Mouse (Mus musculus) cerebellum, adult (tissue): ENCODE measurements around the gene Rpusd1.
"Not testable (repeated sequence)": the region's sequence is repeated elsewhere in the genome, so short reads cannot be mapped to it uniquely, and the experiment has no call there.

ENCODE experiments used
- ATAC-seq: cut with Nextera tagmentation; 2 replicates; pipeline ENCODE4 v1.9.2; 2017; ENCODE audit warnings: mild to moderate bottlenecking, moderate library complexity, mixed read lengths; ENCODE audit not compliant: insufficient number of reproducible peaks, low FRiP score, low TSS enrichment

The Rpusd1 gene

DNA sequence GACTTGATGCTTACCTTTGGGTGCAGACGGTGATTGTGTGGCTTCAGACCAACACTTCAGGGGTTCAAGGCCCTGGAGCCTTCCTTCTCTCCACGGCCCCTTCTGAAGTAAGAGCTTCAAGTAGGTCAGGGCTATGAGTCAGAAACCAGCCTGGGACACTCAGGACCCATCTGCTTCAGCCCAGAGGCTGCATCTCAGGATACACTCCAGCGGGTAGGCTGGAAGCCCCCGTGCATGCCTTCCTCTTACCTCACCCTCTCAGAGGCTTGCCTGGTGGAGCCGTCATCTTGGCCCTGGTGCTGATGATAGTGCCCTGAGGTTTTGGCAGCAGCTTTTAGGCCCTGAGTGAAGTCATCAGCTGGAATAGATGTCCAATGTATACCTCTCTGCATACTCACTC, 7.8 kb downstream of the Rpusd1 start:
- ATAC-seq, result no peak

DNA sequence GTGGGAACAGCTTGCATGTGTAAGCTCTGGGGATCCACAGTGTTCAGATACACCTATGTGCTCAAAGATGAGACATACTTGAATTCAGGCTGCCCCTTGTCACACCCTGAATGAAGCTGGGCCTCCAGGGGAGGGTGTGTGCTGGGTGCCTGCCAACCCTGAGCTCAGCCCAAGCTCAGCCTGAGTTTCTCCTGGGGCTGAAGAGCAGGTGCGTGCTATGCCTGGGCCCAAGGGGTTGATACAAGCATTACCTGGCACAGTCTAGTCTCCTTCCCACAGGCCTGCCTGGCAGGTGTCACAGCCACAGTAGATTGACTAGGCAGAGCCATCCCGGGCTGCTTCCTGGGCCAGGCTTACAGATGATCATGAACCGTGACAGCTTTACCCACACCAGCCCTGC, 8.3 kb downstream of the Rpusd1 start, which contains the start of gene Mslnl:
Mslnl (plus strand) TSS at position 298 of the 400 bp plus-strand sequence.
- ATAC-seq, result no peak

DNA sequence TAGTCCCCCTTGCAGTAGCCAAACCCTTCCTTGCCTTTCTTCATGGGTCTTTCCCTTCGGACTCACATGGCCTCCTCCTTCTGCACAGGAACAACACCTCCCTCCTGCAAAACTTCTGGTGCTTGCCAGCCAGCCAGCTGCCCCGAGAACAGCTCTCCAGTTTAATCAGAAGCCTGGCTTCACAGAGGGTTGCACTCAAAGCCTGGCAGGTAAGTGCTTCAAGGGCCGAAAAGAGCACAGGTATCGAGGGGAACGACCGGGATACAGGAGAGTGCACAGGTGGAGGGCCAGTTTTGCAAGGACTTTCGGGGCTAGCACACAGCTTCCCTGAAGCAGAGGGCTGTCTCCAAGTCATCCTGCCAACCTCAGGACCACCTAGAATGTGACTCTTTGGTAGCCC, 11.4 kb downstream of the Rpusd1 start:
- ATAC-seq, result no peak

DNA sequence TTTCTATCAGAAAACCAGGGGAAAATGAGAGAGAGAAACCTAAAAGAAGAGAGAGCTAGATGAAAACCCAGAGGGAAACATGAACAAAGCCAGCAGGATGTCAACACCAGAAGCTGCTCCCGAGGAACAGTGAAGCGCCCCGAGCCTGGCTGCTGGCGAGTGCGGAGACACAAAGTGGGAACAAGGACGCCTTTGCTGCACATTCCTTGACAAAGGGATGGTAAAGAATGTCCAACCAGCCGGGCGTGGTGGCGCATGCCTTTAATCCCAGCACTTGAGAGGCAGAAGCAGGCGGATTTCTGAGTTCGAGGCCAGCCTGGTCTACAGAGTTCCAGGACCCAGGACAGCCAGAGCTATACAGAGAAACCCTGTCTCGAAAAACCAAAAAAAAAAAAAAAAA, 14.0 kb downstream of the Rpusd1 start:
- ATAC-seq, result not testable (repeated sequence)

DNA sequence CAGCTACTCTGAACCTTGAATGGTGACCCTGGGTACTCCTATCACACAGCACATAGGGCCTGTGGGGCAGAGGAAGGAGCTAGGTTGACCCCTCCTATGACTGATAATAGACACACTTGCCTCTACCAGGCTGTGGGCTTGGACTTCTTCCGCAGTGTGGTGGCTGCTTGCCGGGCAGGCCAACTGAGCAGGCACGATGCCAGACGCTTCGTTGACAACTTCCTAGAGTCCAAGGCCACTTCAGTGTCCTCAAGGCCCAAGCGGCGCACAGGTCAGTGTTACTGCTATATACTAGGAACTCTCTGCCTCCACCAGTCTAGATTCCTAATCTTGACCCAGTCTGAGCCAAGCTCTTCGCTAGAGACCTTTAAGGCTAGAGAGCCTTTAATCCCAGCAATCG, 16.4 kb downstream of the Rpusd1 start:
- ATAC-seq, result no peak

DNA sequence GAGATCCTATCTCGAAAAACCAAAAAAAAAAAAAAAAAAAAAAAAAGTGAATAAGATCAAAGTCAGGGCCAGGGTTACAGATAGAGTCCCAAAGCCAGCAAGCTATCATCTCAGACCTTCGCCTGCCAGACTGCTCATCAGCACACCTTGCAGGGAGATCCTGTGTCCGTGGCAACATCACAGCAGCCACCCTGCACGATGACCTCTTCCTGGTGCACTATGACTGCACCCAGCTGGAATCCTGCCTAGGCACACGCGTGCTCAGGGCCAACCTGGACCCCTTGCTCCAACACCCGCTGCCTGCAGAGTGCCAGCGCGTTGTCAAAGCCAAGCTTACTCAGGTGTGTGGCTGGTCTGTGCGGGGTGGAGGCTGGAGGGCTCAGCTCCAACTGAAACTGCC, 16.8 kb downstream of the Rpusd1 start:
- no peak for ATAC-seq

DNA sequence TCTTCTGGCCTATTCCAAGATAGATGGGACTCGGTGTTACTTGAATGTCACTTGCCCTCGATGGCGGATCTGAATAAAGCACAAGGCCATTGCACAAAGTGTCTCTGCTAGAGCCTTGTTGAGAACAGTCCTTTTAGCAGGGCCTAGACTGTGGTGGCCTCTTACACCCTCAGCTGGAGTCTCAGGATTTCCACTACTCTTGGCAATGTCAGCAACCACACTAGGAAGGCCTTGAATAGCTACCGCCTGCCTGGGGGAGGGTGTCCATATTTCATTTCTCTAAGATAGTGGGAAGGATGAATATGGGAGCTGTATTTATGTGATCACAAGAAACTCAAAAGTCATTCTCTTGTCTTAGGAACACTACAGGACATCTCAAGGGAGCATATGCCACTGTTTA, 20.8 kb downstream of the Rpusd1 start:
- ATAC-seq, result no peak

DNA sequence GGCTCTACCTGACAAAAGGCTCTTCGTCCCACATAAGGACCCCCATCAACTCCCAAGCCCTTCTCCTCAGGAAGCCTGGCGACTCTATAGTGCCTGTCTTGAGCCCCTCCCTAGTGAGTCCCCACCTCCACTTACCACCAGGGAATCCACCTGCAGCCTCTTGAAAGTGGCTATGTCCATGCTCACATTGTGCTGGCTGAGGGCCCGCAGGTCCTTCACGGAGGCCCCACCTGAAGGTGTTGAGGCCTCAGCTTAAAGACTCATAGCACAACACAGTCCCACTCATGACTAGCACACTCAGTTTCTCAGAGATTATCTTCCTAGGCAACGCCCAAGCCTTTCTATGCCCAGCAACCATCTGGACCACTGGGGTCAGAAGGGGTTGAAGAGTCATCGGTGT, 21.8 kb downstream of the Rpusd1 start:
- no peak for ATAC-seq

DNA sequence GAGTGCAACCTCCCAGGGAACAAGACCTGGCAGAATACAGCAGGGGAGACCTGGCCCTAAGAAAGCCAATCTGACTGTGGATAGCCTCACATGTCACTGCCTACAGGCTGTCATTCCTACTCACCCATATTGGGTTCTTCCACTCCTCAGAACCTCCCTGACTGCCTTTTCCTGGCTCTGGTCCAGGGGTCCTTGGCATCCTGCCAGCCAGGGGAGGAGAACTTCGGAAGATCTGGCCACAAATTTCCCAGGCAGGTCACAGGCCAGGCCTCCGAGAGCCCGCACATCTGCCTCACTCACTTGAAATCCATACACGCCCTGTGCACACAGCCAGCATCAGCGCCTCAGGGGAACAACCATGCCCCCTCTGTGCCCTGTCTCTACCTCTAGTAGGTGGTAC, 24.0 kb downstream of the Rpusd1 start:
- ATAC-seq, result no peak

DNA sequence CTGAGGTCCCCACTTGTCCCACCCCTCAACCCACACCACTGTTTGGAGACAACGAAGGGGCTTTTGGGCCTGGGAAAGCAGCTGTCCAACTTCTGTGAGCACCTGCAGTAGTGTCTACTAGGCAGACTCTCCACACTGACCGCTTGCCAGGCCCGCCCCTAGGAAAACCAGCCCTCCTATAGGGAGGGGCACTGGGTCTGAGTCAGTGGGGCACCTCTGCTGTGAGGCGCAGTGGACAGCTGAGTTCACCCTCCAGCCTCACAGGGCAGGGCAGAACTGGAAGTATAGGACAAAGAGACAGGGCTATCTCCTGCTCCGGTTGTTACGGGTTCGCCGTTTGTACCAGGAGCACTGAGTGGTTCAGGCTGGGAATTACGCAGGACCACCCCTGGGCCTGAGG, 26.8 kb downstream of the Rpusd1 start, which contains the start of gene Msln:
Msln (minus strand) TSS at position 138 of the 400 bp plus-strand sequence.
- no peak for ATAC-seq

DNA sequence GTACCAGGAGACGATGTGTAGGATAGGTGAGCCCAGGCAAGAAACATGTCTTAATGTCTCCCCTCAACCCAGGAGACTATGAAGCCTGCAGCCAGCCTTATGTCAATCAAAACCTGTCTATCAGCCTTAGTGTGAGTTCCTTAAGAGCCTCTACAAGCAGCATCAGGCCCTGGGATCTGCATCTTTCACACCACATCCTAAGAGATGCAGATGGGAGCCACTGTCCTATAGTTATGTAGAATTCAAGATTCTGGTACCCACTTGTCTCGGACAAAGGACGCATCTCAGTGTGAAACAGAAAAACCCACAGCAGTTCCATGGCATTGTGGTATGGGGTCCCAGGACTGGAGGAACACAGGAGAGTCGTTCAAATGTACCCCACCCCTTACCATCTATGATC, 27.6 kb downstream of the Rpusd1 start:
- ATAC-seq, result no peak

DNA sequence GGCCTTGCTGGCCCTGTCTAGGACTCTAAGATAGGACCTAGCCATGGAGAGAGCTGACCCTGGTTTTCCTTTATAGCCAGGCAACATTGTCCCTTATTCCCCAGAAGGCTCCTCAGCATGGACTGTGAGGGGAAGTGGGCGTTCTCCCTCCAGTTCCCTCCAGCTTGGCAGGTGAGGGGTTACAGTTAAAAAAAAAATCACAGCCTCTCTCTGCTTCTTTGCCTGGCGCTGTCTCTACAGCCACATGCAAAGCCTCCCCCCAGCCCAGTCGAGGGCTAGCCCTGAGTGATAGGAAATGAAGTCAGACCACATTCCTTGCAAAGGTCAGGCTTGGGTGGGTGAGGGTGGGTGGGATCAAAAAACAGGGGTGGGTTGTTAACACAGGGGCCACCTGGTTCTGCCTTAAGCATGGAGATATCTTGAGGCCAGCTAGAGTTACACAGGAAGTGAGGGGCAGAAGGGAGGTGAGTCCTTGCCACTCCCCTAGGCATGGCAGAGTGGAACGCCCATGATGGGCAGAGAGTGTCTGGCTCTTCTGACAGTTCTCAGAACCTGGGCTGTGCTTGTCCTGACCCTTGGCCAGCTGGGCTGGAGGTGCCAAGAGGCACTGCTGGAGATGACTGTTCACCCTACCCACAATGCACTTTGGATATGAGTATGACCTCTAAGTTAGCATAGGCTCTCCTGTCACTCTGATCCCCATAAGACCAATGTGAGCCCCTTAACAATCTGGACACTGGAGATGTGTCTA, 28.3 kb downstream of the Rpusd1 start:
- ATAC-seq, result no peak

DNA sequence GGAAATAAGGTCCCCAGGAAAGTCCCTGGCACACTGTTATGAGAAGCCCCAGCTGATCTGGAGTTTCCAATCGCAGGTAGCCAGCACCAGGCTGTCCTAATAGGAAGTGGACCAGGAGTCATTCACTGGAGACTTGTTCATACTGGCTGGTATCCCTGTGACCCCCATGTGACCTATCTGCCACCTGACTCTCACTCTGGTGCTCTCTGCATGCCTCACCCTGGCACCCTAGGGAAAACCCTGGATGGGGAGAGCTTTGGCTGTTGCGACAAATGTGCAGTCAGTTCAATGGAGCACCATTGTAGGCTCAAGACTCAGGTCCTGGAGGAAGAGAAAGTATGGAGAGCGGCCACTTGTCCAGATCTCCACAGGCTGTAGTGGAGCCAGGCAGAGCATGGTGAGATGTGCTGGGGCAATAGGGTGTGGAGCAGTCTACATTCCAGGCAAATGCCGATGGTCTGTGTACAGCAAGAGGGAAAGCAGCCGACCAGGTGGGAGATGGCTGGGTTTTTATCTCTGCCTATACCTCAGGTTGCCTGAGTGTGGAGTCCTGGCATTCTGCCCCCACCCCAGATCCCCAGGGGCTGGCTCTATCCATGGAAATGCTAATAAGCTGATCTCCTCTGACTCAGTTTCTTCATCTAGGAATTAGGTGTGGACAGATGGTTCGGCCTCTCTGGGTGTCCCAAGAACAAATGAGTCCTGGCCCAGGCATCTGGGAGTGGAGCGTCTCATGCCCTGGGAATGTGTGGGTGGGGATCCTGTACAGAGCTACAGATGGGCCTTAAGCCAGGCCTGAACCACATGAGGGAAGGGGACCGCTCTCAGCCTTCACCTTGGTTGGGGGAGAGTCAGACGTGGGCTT, 29.1 kb downstream of the Rpusd1 start:
- no peak for ATAC-seq

DNA sequence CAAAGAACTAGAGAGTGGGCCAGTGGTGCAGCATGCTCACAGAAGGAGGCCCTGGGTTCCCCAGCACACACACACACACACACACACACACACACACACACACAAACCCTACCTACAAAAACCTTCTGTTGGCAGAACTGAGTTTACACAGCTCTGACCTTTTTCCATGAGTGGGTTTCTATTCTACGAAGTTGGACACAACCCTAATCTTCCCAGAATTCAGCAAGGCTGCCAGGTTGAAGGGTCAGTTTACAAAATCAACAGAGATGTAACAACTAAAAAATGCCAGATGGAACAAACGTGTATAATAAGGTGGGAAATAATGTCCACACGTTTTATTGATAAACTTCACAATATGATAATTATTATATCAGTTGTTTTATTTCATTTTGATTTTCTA, 30.2 kb downstream of the Rpusd1 start:
- ATAC-seq, result no peak

DNA sequence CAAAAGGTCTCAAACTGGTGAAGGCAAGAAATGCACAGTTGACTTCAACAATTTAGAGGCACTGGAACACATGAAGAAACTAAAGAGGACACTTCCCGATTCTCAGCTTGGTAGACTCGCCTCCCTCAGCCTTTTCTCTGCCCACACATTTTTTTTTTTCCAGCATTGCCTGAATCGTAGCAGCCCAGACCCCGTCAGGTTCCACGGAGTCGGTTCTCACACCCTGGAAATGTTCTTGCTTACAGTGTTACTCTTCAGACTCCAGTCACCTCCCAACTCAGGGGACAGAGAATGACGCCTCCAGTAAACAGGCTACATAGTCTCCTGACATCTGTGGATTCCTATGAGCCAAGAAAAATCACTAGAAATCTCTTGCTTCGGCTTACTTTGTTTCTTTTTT, 32.7 kb downstream of the Rpusd1 start:
- ATAC-seq, result no peak

DNA sequence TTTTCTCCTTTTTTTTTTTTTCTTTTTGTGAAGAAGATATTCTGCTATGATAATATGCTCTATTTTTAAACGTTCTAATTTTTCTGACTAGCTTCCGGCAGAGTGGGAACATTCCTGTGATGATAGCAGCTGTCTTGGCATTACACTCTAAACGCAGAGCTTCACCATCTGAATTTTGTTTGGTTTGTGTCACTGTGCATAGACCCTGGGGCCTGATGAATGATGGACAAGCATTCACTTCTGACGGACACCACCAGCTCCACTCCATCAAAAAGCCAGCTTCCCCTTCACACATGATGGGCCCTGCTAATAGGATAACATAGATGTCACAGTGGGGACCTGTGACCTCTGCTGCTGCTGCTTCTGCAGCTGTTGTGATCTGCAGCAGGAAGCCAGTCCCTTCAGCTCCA, 34.1 kb downstream of the Rpusd1 start:
- ATAC-seq, result no peak

DNA sequence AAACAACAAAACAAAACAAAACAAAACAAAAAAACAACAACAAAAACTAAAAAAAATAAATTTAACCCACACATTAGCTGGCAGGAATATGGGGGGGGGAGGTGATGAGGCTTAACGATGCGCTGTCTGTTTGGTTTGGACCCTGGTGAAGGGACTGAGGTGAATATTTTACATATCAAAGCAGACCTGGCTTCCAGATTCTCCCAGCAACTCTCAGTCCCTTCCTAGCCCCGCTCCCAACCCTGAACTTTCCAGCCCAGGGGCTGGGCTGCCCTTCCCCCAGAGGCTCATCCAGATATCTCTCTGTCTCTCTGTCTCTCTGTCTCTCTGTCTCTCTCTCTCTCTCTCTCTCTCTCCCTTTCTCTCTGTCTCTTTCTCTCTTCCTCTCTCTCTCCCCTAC, 35.1 kb downstream of the Rpusd1 start:
- no peak for ATAC-seq

DNA sequence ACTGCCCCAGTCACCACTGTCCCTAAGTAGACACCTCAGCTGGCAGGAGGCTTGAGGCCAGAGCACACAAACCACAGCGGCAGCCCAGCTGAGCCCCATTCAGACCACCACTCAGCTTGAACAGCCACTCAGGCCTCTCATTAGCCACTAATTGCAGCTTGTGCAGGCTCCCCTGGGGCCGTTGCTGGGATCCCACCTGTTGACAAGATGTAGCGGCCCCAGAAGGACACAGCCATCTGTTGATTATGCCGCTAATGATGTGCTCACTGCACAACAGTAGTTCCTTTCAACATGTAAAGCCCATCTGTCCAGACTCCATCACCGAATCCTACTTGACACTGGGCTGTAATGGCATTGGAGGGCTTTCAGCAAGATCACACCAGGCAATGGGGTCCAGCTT, 38.4 kb downstream of the Rpusd1 start:
- ATAC-seq, result no peak

DNA sequence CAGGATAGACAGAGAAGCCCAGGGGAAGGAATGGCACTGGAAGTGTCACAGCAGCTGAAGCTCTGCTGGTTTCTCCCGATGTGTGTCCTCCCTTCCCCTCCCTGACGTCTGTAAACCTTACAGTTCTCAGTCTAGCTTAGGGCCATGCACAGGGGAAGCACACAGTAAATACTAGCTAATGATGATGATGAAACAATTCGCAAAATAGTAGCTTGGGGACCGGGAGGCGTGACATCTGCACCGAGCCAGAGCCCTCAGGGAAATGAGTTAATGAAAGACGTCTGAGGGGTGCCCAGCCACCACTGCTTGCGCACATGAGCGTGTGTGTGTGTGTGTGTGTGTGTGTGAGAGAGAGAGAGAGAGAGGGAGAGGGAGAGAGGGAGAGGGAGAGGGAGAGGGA, 41.9 kb downstream of the Rpusd1 start:
- no peak for ATAC-seq

DNA sequence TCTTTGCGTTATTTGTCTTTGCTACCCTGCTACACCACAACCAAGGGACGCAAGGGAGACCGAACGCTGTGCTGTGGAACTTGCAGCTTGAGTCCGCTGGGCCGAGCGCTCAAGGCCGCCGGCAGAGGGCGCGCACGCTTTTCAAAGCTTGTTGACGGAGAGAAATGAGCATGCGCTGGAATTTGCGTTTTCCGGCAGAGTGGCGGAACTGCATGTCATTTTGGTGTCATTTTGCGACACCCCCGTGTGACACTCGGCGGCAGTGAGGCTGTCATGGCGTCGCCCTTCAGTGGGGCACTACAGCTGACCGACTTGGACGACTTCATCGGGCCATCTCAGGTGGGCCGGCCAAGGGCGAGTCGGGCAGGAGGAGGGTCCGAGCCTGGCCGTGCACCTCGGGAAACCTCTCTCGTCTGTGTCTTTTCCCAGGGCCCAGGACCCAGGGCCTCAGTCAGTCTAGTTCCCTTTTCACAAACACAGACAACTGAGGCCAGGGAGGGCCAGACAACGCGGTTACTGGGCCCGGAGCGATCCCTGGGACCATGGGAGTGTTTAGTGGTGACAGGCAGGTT, 46.2 kb downstream of the Rpusd1 start, which contains the start of gene Narfl:
Narfl (plus strand) TSS at position 228 of the 572 bp plus-strand sequence.
- ATAC-seq, result peak; percentile 89; the same call in 1 of the 2 replicates
